Mouse (Mus musculus) macrophage (primary cell): ENCODE measurements around the gene Zdhhc20. TPM values are rescaled to one million over a fixed set of nuclear protein-coding genes. Genes with fewer than 3 reads are reported as not detected.

Experiments
- polyA plus RNA-seq: library from polyadenylated mRNA; stranded (reverse); fragments of 250-400 nt; gene quantifications from 3 replicates; pipeline ENCODE4 v1.2.4, GENCODE M21; 2018; ENCODE audit warnings: inconsistent platforms

The Zdhhc20 gene
- polyA plus RNA-seq, 1 experiment from 2014 or later, result 74.7 TPM

Other genes starting within 250 kb of the Zdhhc20 start
- gene Xpo4, start 224.8 kb downstream of the Zdhhc20 start, polyA plus RNA-seq, result 4.5 to 13.1 TPM (median 4.9 TPM) in 3 replicates
- gene Gm49361, start 144.2 kb downstream of the Zdhhc20 start, polyA plus RNA-seq, result not detected in 3 replicates
- 11.3 to 15.3 TPM (median 12.1 TPM) in 3 replicates for gene Lats2, start 131.9 kb downstream of the Zdhhc20 start, polyA plus RNA-seq
- gene Sap18, start 92.1 kb downstream of the Zdhhc20 start, polyA plus RNA-seq, result 52.1 to 90.3 TPM (median 73.7 TPM) in 3 replicates
- 0.67 to 3.6 TPM (median 1.9 TPM) in 3 replicates for gene Ska3, start 64.1 kb downstream of the Zdhhc20 start, polyA plus RNA-seq
- gene Mrpl57, start 64.0 kb downstream of the Zdhhc20 start, polyA plus RNA-seq, result 21.8 to 55.2 TPM (median 27.0 TPM) in 3 replicates
- gene Micu2, start 109.0 kb upstream of the Zdhhc20 start, polyA plus RNA-seq, result 44.9 to 62.5 TPM (median 57.3 TPM) in 3 replicates
- 0.07 to 0.15 TPM in 2 of 3 replicates, not detected in the other for gene Fgf9, start 180.3 kb upstream of the Zdhhc20 start, polyA plus RNA-seq